Mouse (Mus musculus) midbrain, embryonic 11.5 days (tissue): ENCODE results near the gene Zfp518b. TPM values are rescaled to one million over a fixed set of nuclear protein-coding genes. Genes with fewer than 3 reads are reported as not detected.

Experiments
- ATAC-seq: fragments of 200-750 bp; cut with Nextera tagmentation; 2 replicates; pipeline ENCODE4 v1.8.0; 2017; ENCODE audit warnings: moderate TSS enrichment, moderate library complexity; ENCODE audit not compliant: low FRiP score
- DNase-seq: peaks from one replicate; pipeline ENCODE4 v3.0.0; 2015; ENCODE audit warnings: low spot score; ENCODE audit errors: missing footprints
- H3K27ac ChIP-seq: fragments of 300-500 bp; sonication (generic); 2 replicates; pipeline ENCODE4 v1.5.1; 2014; ENCODE audit warnings: low read depth, low read length
- H3K27me3 ChIP-seq: fragments of 300-500 bp; sonication (generic); 2 replicates; pipeline ENCODE4 v1.6.1; 2014; ENCODE audit warnings: mild to moderate bottlenecking, low read length, moderate library complexity, mixed read lengths; ENCODE audit not compliant: control insufficient read depth, insufficient read depth
- H3K36me3 ChIP-seq: fragments of 300-500 bp; sonication (generic); 2 replicates; pipeline ENCODE4 v1.6.1; 2014; ENCODE audit warnings: mild to moderate bottlenecking, low read length, moderate library complexity, mixed read lengths; ENCODE audit not compliant: control insufficient read depth, insufficient read depth
- H3K4me1 ChIP-seq: fragments of 300-500 bp; sonication (generic); 2 replicates; pipeline ENCODE4 v1.6.1; 2014; ENCODE audit warnings: low read length; ENCODE audit not compliant: control insufficient read depth, insufficient read depth
- H3K4me2 ChIP-seq: fragments of 300-500 bp; sonication (generic); 2 replicates; pipeline ENCODE4 v1.6.1; 2014; ENCODE audit warnings: mild to moderate bottlenecking, moderate library complexity
- H3K4me3 ChIP-seq: fragments of 300-500 bp; sonication (generic); 2 replicates; pipeline ENCODE4 v1.5.1; 2014; ENCODE audit warnings: low read depth, low read length
- H3K9ac ChIP-seq: fragments of 300-500 bp; sonication (generic); 2 replicates; pipeline ENCODE4 v1.6.1; 2014; ENCODE audit warnings: low read length
- H3K9me3 ChIP-seq: fragments of 300-500 bp; sonication (generic); 2 replicates; pipeline ENCODE4 v1.6.1; 2016; ENCODE audit warnings: low read length; ENCODE audit not compliant: control insufficient read depth
- WGBS: fragments of 180-500 bp; shearing (Covaris S2); extraction: QIAGEN DNeasy Blood & Tissue Kit; methylation state at CpG from one replicate; pipeline ENCODE4 v1.1.7; 2014; 5-methylcytosine and 5-hydroxymethylcytosine counted together
- polyA plus RNA-seq: library from polyadenylated mRNA; unstranded; fragments of >200 nt; fragmentation: Nextera tagmentation; extraction: Ambion mirVana; gene quantifications from 2 replicates; pipeline ENCODE4 v1.2.1, GENCODE M21; 2014

Zfp518b gene
- polyA plus RNA-seq, 1 experiment from 2014 or later: 39.9 TPM

GRCm38 (mm10) chr5:38641526-38641925 is 43.1 kb downstream of the Zfp518b start:
- Histone ChIP-seq H3K27ac (no peak overlapping the region), H3K9me3 (no peaks in the 10 kb centered on the region), H3K4me3 (no peak overlapping the region), H3K4me1 (no peaks in the 10 kb centered on the region), H3K4me2 (no peak overlapping the region), H3K9ac (no peak overlapping the region), H3K27me3 (no peaks in the 10 kb centered on the region), H3K36me3 (no peaks in the 10 kb centered on the region)
- DNase-seq: no peak
- no peak for ATAC-seq

- ATAC-seq: no peak
- DNase-seq: no peak
- H3K4me3 ChIP-seq: no peak overlapping the region
- no peak overlapping the region for H3K9ac ChIP-seq
- H3K4me2 ChIP-seq: no peak overlapping the region
- H3K4me1 ChIP-seq: no peaks in the 10 kb centered on the region
- no peaks in the 10 kb centered on the region for H3K9me3 ChIP-seq
- no peak overlapping the region for H3K27ac ChIP-seq
- H3K36me3 ChIP-seq: no peaks in the 10 kb centered on the region
- 81% methylated on average over 5 of the region's 5 CpGs for WGBS
- H3K27me3 ChIP-seq: no peaks in the 10 kb centered on the region
Measured at GRCm38 (mm10) chr5:38636301-38636749, 48.3 kb downstream of the Zfp518b start.

- no peak for ATAC-seq
- WGBS: 71% methylated on average over 1 of the region's 1 CpGs
- no peak overlapping the region for H3K4me3 ChIP-seq
Measured at GRCm38 (mm10) chr5:38635696-38636095, 48.9 kb downstream of the Zfp518b start.

GRCm38 (mm10) chr5:38634321-38635164 is 50.1 kb downstream of the Zfp518b start:
- no peak overlapping the region for H3K27ac ChIP-seq
- WGBS: 75% methylated on average over 11 of the region's 11 CpGs
- no peak overlapping the region for H3K4me2 ChIP-seq
- DNase-seq (no peak), ATAC-seq (no peak)
- no peak overlapping the region for H3K4me3 ChIP-seq
- H3K36me3 ChIP-seq: no peaks in the 10 kb centered on the region
- no peaks in the 10 kb centered on the region for H3K9me3 ChIP-seq
- no peaks in the 10 kb centered on the region for H3K27me3 ChIP-seq
- H3K4me1 ChIP-seq: no peaks in the 10 kb centered on the region
- H3K9ac ChIP-seq: no peak overlapping the region

More at GRCm38 (mm10) chr5:38635696-38636095, 48.9 kb downstream of the Zfp518b start:
- Histone ChIP-seq H3K36me3 (no peaks in the 10 kb centered on the region), H3K9me3 (no peaks in the 10 kb centered on the region), H3K4me2 (no peak overlapping the region), H3K27me3 (no peaks in the 10 kb centered on the region), H3K9ac (no peak overlapping the region), H3K27ac (no peak overlapping the region), H3K4me1 (no peaks in the 10 kb centered on the region)
- no peak for DNase-seq

GRCm38 (mm10) chr5:38632463-38633449 is 51.9 kb downstream of the Zfp518b start:
- 70% methylated on average over 13 of the region's 13 CpGs for WGBS

GRCm38 (mm10) chr5:38628023-38628422 is 56.6 kb downstream of the Zfp518b start:
- Histone ChIP-seq H3K27ac (no peak overlapping the region), H3K9ac (no peak overlapping the region), H3K9me3 (no peaks in the 10 kb centered on the region), H3K4me3 (no peak overlapping the region), H3K4me1 (no peaks in the 10 kb centered on the region), H3K4me2 (no peak overlapping the region), H3K27me3 (no peaks in the 10 kb centered on the region), H3K36me3 (no peaks in the 10 kb centered on the region)
- DNase-seq (no peak), ATAC-seq (no peak)
- WGBS: 51% methylated on average over 2 of the region's 2 CpGs

More at GRCm38 (mm10) chr5:38632463-38633449, 51.9 kb downstream of the Zfp518b start:
- Histone ChIP-seq H3K4me3 (no peak overlapping the region), H3K27me3 (no peaks in the 10 kb centered on the region), H3K9me3 (no peaks in the 10 kb centered on the region), H3K4me2 (no peak overlapping the region), H3K9ac (no peak overlapping the region), H3K36me3 (no peaks in the 10 kb centered on the region), H3K27ac (no peak overlapping the region), H3K4me1 (no peaks in the 10 kb centered on the region)
- peak; percentile 96 for DNase-seq
- ATAC-seq: peak; percentile 55; the same call in 1 of the 2 replicates

- H3K4me2 ChIP-seq: no peak overlapping the region
- H3K27ac ChIP-seq: no peak overlapping the region
- WGBS: 65% methylated on average over 3 of the region's 3 CpGs
- H3K27me3 ChIP-seq: no peaks in the 10 kb centered on the region
- H3K4me1 ChIP-seq: no peaks in the 10 kb centered on the region
- ATAC-seq (no peak), DNase-seq (no peak)
- H3K36me3 ChIP-seq: no peaks in the 10 kb centered on the region
- no peak overlapping the region for H3K9ac ChIP-seq
- H3K4me3 ChIP-seq: no peak overlapping the region
- no peaks in the 10 kb centered on the region for H3K9me3 ChIP-seq
Measured at GRCm38 (mm10) chr5:38626883-38627282, 57.7 kb downstream of the Zfp518b start.

- no peak overlapping the region for H3K4me2 ChIP-seq
- no peak overlapping the region for H3K4me3 ChIP-seq
- 38% methylated on average over 5 of the region's 5 CpGs for WGBS
- no peaks in the 10 kb centered on the region for H3K4me1 ChIP-seq
- ATAC-seq (no peak), DNase-seq (peak; percentile 81)
- no peak overlapping the region for H3K9ac ChIP-seq
- no peaks in the 10 kb centered on the region for H3K27me3 ChIP-seq
- H3K27ac ChIP-seq: no peak overlapping the region
- no peaks in the 10 kb centered on the region for H3K36me3 ChIP-seq
- H3K9me3 ChIP-seq: no peaks in the 10 kb centered on the region
Measured at GRCm38 (mm10) chr5:38620783-38621182, 63.8 kb downstream of the Zfp518b start.

- Histone ChIP-seq H3K4me3 (no peak overlapping the region), H3K4me1 (no peaks in the 10 kb centered on the region), H3K27ac (no peak overlapping the region), H3K27me3 (no peaks in the 10 kb centered on the region), H3K4me2 (no peak overlapping the region), H3K9me3 (no peaks in the 10 kb centered on the region), H3K9ac (no peak overlapping the region), H3K36me3 (no peaks in the 10 kb centered on the region)
- DNase-seq (no peak), ATAC-seq (no peak)
- WGBS: 60% methylated on average over 3 of the region's 3 CpGs
Measured at GRCm38 (mm10) chr5:38618908-38619307, 65.7 kb downstream of the Zfp518b start.
